Mouse (Mus musculus): ENCODE data around the gene Vgll3.

GRCm38 (mm10) chr16:65785959-65786358 lies 29.1 kb upstream of the Vgll3 start:
- TF ChIP-seq CTCF (IDR thresholded peaks at IDR 0.05; ENCODE audit: insufficient read depth, low read depth, low read length) (no peak), POLR2A (IDR thresholded peaks at IDR 0.05; ENCODE audit: insufficient read depth, low read depth, low read length) (no peak)

Data from olfactory bulb, adult 2 months (tissue).